Mouse (Mus musculus): Measurements from ENCODE around the gene Ccl28. TPM values are rescaled to one million over a fixed set of nuclear protein-coding genes. Genes with fewer than 3 reads are reported as not detected.
"Not testable (repeated sequence)": the region's sequence is repeated elsewhere in the genome, so short reads cannot be mapped to it uniquely, and the experiment has no call there.

The Ccl28 gene
- polyA plus RNA-seq, 1 experiment from 2014 or later: not detected

DNA sequence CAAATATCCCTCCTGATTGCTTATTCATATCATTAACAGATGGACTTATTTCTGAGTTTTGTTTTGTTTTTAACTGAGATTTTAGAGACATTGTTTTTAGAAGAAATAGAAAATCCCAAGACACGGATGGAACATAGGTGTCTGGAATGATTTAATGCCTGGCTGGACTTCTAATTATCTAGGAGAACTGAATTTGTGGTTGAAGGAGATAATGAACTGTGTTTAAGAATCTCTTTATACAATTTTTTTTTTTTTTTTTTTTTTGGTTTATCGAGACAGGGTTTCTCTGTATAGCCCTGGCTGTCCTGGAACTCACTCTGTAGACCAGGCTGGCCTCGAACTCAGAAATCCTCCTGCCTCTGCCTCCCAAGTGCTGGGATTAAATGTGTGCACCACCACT lies 68.3 kb downstream of the Ccl28 start:
- H3K9me3 ChIP-seq (replicated peaks); H3K36me3 ChIP-seq; H3K27ac ChIP-seq; H3K27me3 ChIP-seq (replicated peaks); ATAC-seq: not testable (repeated sequence)
- Histone ChIP-seq H3K4me1 (peaks cover 40% of the 10 kb centered on the region), H3K4me3 (peak overlapping the region; percentile 94), H3K4me2 (peak overlapping the region; percentile 77), H3K9ac (peak overlapping the region; percentile 90; the same call in 1 of the 2 replicates)
- 75% methylated on average over 3 of the region's 3 CpGs for WGBS (ENCODE audit: insufficient replicate concordance)

GRCm38 (mm10) chr13:119695676-119696075 lies 72.1 kb downstream of the Ccl28 start:
- Histone ChIP-seq H3K9me3 (replicated peaks) (no peaks in the 10 kb centered on the region), H3K4me3 (no peak overlapping the region), H3K4me2 (no peak overlapping the region), H3K27ac (no peak overlapping the region), H3K36me3 (peaks cover 16% of the 10 kb centered on the region), H3K27me3 (replicated peaks) (no peaks in the 10 kb centered on the region), H3K4me1 (peaks cover 35% of the 10 kb centered on the region), H3K9ac (no peak overlapping the region)
- 71% methylated on average over 4 of the region's 4 CpGs for WGBS (ENCODE audit: insufficient replicate concordance)
- no peak for ATAC-seq

DNA sequence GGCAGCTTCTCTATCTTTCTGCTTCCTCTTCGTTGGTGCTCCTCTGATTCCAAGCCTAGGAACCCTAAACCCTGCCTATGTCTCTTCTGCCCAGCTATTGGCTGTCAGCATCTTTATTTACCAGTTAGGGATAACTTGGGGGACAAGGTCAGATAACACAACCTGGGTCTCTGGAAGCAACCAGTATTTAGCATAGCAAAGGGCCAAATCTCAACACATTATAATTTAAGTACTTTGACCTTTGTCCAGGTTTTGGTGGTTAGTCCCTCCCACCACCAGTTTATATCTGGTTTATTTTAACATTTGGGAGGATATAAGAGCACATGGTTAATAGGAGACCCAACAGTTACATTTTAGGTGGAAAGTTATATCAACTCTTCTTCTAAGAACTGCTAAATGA lies 72.9 kb downstream of the Ccl28 start:
- H3K4me1 ChIP-seq: peaks cover 26% of the 10 kb centered on the region
- H3K27me3 ChIP-seq (replicated peaks): no peaks in the 10 kb centered on the region
- peaks cover 23% of the 10 kb centered on the region for H3K36me3 ChIP-seq
- H3K27ac ChIP-seq: no peak overlapping the region
- no peaks in the 10 kb centered on the region for H3K9me3 ChIP-seq (replicated peaks)
- no peak overlapping the region for H3K9ac ChIP-seq
- 56% methylated on average over 1 of the region's 1 CpGs for WGBS (ENCODE audit: insufficient replicate concordance)
- ATAC-seq: no peak
- H3K4me3 ChIP-seq: no peak overlapping the region
- no peak overlapping the region for H3K4me2 ChIP-seq

- no peak for ATAC-seq
- Histone ChIP-seq H3K9ac (no peak overlapping the region), H3K4me2 (no peak overlapping the region), H3K4me1 (peaks cover 14% of the 10 kb centered on the region), H3K27ac (no peak overlapping the region), H3K4me3 (no peak overlapping the region), H3K27me3 (replicated peaks) (no peaks in the 10 kb centered on the region), H3K9me3 (replicated peaks) (no peaks in the 10 kb centered on the region), H3K36me3 (peaks cover 40% of the 10 kb centered on the region)
- 84% methylated on average over 4 of the region's 4 CpGs for WGBS (ENCODE audit: insufficient replicate concordance)
Measured at GRCm38 (mm10) chr13:119698436-119698835, 74.8 kb downstream of the Ccl28 start.

Other genes with a start within 250 kb of the Ccl28 start
- 29.6 and 30.5 TPM in 2 replicates for gene Paip1, start 195.2 kb upstream of the Ccl28 start, polyA plus RNA-seq (2016; fragmentation: Nextera tagmentation; extraction: Ambion mirVana)
- gene 4833420G17Rik, start 161.1 kb upstream of the Ccl28 start, polyA plus RNA-seq (2016; fragmentation: Nextera tagmentation; extraction: Ambion mirVana): 27.6 and 29.7 TPM in 2 replicates
- 0.37 and 0.45 TPM in 2 replicates for gene Tmem267, start 135.8 kb upstream of the Ccl28 start, polyA plus RNA-seq (2016; fragmentation: Nextera tagmentation; extraction: Ambion mirVana)
- 0.21 and 0.33 TPM in 2 replicates for gene 3110070M22Rik, start 135.4 kb upstream of the Ccl28 start, polyA plus RNA-seq (2016; fragmentation: Nextera tagmentation; extraction: Ambion mirVana)
- 105 and 111 TPM in 2 replicates for gene Hmgcs1, start 66.6 kb downstream of the Ccl28 start, polyA plus RNA-seq (2016; fragmentation: Nextera tagmentation; extraction: Ambion mirVana)
- 0.07 and 0.23 TPM in 2 replicates for gene Nim1k, start 132.1 kb downstream of the Ccl28 start, polyA plus RNA-seq (2016; fragmentation: Nextera tagmentation; extraction: Ambion mirVana)
- gene Zfp131, start 167.1 kb downstream of the Ccl28 start, polyA plus RNA-seq (2016; fragmentation: Nextera tagmentation; extraction: Ambion mirVana): 25.5 and 28.4 TPM in 2 replicates
- gene AF067063, start 206.4 kb downstream of the Ccl28 start, polyA plus RNA-seq (2016; fragmentation: Nextera tagmentation; extraction: Ambion mirVana): not detected in 2 replicates
- not detected in 2 replicates for gene D13Ertd608e, start 212.2 kb downstream of the Ccl28 start, polyA plus RNA-seq (2016; fragmentation: Nextera tagmentation; extraction: Ambion mirVana)

Data from liver, embryonic 12.5 days (tissue).